Mouse (Mus musculus): ENCODE measurements around the gene Rab12. TPM values are rescaled to one million over a fixed set of nuclear protein-coding genes. Genes with fewer than 3 reads are reported as not detected.
A peak's percentile ranks its signal among the peaks of the same experiment; 100 is the strongest.

Gene Rab12
- polyA plus RNA-seq, 1 experiment from 2014 or later = 49.7 TPM

DNA sequence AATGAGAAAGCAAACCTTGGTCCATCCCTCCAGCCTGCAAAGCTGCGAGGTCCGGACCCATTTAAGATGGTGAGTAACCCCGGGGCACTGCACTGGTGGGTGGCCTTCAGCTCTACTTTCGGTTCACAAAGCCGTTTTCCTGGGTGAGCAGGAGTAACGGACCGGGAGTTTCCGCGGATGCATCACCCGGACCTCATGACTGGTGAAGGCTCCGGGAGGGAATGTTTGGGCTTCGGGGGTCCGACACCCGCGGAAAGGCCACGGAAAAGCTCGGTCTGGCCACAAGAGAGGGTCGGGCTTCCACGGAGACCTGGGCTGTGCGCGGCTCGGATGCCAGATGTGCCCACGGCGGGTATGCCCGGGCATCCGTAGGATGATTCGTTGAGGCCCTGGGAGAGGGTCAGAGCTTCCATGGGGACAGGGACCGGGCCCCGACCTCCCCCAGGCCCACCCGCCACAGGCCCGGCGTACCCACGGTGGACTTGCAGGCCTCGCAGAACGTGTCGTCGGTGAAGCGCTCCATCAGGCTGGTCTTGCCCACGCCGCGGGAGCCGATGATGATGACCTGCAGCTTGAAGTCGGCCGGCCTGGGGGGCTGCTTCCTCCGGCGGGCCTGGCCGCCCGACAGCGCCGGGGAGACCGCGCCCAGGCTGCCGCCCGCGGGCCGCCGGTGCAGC is 514 bp downstream of the Rab12 start:
- Histone ChIP-seq H3K4me2 (replicated peaks) (peak overlapping the region; percentile 89), H3K4me3 (replicated peaks) (peak overlapping the region; percentile 99), H3K27ac (replicated peaks) (0 out of 2 replicates have a peak overlapping the region, but pooled peaks have one; percentile 44), H3K9ac (peak overlapping the region; percentile 98), H3K36me3 (0 out of 2 replicates have a peak, but pooled peaks cover 3% of the 10 kb centered on the region), H3K27me3 (no peaks in the 10 kb centered on the region), H3K9me3 (replicated peaks) (no peaks in the 10 kb centered on the region), H3K4me1 (peaks cover 27% of the 10 kb centered on the region)
- ATAC-seq (ENCODE audit: insufficient number of reproducible peaks, low FRiP score, low TSS enrichment, low read depth) = peak; percentile 36; the same call in 1 of the 2 replicates
- under 1% methylated on average over 57 of the region's 57 CpGs for WGBS

DNA sequence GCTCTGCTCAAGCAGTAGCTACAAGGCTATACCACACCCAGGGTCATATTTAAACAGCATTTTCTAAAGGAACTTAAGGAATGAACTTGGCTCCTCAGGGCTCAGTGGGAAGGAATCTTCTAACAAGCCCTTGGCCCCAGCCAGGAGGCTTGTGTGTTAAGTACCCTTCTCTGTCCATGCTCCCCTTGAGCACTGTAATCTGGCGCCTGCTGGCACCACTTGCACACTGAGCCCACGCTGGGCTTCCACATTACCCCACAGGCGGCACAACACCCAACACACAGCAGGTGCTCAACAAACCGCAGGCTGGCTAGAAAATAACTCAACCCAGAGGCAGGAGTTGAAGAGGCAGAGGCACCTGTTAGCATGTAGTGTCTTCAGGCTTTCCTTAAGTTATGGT is 2.6 kb downstream of the Rab12 start:
- Histone ChIP-seq H3K4me2 (replicated peaks) (no peak overlapping the region), H3K4me1 (peaks cover 27% of the 10 kb centered on the region), H3K27ac (replicated peaks) (no peak overlapping the region), H3K4me3 (replicated peaks) (no peak overlapping the region), H3K27me3 (no peaks in the 10 kb centered on the region), H3K9ac (no peak overlapping the region), H3K36me3 (peaks cover 7% of the 10 kb centered on the region; the same call in 1 of the 2 replicates), H3K9me3 (replicated peaks) (no peaks in the 10 kb centered on the region)
- no peak for ATAC-seq (ENCODE audit: insufficient number of reproducible peaks, low FRiP score, low TSS enrichment, low read depth)
- 81% methylated on average over 4 of the region's 4 CpGs for WGBS

DNA sequence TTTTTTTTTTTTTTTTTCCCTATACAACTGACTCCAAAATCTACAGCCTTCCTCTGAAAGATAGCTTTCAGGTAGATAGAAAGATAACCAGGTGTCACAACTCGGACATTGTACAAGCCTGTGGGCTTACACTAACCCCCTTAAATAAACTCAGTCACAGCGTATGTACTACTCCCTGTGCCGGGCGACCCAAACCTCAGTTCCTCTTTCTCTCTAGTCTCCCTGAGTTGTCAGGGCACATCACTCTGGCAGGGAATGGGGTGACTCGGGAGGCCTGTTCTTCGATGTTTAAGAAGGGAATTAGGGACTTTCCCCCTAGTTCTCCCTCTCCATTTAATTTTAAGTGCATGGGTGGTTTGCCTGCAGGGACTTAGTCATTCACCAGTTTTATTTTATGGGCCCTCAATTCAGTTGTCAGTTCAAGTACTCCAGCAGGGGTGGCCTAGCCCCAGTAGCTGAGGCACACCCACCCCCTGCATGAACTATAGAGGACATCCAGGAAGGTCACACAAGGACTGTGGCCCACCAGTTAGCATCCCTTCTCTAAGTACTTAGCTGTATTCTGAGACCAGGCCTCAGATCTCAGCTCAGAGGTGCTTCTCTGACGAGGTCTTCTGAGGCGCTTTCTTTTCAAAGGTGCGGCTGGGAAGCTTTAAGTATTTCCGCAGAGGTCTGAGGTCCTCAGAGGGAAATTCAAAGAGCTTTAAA is 5.1 kb downstream of the Rab12 start:
- Histone ChIP-seq H3K9ac (no peak overlapping the region), H3K4me3 (replicated peaks) (no peak overlapping the region), H3K27me3 (no peaks in the 10 kb centered on the region), H3K36me3 (peaks cover 7% of the 10 kb centered on the region; the same call in 1 of the 2 replicates), H3K4me1 (peaks cover 35% of the 10 kb centered on the region), H3K4me2 (replicated peaks) (no peak overlapping the region), H3K27ac (replicated peaks) (no peak overlapping the region), H3K9me3 (replicated peaks) (no peaks in the 10 kb centered on the region)
- no peak for ATAC-seq (ENCODE audit: insufficient number of reproducible peaks, low FRiP score, low TSS enrichment, low read depth)
- WGBS = 84% methylated on average over 10 of the region's 10 CpGs

DNA sequence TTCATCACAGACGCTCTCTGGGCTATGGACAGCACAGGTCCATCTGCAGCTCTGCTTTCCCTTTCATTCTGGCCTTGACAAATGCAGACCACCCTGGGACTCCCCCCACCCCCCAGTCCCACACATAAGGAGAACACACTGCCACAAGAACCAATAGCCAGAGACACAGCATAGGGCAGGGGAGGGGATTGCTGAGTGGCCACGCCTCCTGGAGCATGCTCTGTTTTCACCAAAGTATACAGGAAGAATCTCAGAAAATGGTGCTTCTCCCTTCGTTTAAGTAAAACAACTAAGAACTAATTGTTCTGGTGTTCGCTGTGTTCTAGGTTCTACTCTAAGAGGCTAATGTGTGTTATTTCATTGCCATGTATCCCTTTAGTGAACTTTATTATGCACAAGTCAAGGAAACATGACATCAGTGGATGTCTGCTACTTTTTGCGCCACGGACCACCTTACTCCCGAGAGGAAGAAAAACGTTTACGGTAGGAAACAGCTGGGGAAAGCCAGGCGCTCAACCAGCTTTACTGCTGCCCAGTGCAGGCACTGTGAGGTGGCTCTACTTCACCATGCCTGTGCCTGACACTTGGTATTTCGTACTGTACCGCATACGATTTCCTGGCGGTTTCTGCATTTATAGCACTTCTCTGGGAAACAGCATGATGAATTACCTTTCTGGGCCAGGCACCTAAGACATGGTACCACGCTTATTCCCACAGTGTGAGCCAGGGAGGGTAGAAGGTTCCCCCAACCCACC is 7.2 kb downstream of the Rab12 start:
- Histone ChIP-seq H3K4me2 (replicated peaks) (no peak overlapping the region), H3K27me3 (no peaks in the 10 kb centered on the region), H3K36me3 (peaks cover 13% of the 10 kb centered on the region; the same call in 1 of the 2 replicates), H3K27ac (replicated peaks) (no peak overlapping the region), H3K9me3 (replicated peaks) (no peaks in the 10 kb centered on the region), H3K9ac (no peak overlapping the region), H3K4me3 (replicated peaks) (no peak overlapping the region), H3K4me1 (peaks cover 24% of the 10 kb centered on the region)
- WGBS = 78% methylated on average over 15 of the region's 15 CpGs
- no peak for ATAC-seq (ENCODE audit: insufficient number of reproducible peaks, low FRiP score, low TSS enrichment, low read depth)

DNA sequence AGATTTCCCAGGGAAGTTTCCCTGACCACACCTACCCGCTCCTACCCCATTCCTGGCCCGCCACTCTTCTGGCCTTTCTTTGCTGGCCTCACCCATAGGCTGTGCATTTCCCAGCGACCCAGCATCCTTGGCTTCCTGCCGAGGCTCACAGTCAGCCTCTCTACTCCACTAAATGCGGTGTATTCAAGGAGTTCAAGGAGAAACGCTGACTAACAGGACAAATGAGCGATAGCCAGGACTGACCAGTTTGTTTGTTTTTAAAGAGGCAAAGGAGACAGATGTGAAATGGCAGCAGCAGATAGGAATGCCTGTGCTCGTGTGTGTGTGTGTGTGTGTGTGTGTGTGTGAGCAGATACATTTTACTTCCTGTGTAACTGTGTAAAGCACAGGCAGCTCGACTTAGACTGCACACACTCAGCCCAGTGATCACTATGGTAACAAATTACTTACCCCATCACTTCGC is 9.3 kb downstream of the Rab12 start:
- Histone ChIP-seq H3K36me3 (peaks cover 22% of the 10 kb centered on the region), H3K4me2 (replicated peaks) (no peak overlapping the region), H3K9me3 (replicated peaks) (no peaks in the 10 kb centered on the region), H3K4me1 (peaks cover 16% of the 10 kb centered on the region), H3K4me3 (replicated peaks) (no peak overlapping the region), H3K9ac (no peak overlapping the region), H3K27me3 (no peaks in the 10 kb centered on the region), H3K27ac (replicated peaks) (no peak overlapping the region)
- no peak for ATAC-seq (ENCODE audit: insufficient number of reproducible peaks, low FRiP score, low TSS enrichment, low read depth)
- 57% methylated on average over 10 of the region's 10 CpGs for WGBS

DNA sequence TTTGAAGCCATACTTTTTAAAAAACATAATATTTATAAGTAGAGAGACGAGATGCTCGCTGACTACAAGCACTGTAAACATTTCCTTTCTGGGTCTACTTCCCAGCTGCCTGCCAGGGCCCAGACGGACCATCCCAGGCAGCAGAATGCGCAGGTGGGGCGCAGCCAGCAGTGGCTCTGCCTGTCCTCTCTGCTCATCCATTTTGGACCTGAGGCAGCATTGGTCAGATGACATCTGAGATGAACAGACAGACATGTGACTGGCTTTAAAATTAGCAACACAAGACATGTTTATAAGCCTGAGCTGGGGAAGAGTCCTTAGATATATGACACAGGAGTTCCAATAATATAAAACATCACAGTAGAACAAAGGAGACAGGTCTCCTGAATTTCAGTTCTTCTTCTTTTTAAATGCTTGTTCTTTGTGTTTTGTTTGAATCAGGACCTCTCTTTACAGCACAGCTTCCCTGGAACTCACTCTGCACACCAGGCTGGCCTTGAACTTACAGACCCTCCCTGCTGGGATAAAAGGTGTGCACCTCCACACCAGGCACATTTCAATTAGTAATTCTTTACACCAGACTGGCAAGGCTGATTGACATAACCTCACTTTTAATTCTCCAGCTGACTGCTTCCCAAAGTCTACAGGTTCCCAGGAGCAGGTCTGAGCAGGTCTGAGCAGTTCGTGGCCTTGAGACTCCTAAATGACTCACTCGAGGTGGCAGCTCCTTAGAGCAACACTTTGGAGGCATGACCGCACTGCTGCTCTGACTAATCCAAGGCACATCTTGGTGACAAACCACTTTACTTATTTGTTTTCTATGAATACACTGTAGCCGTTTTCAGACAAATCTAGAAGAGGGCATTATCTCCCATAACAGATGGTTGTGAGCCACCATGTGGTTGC is 12.2 kb downstream of the Rab12 start:
- Histone ChIP-seq H3K4me1 (peaks cover 15% of the 10 kb centered on the region), H3K27me3 (no peaks in the 10 kb centered on the region), H3K4me2 (replicated peaks) (no peak overlapping the region), H3K4me3 (replicated peaks) (no peak overlapping the region), H3K9ac (no peak overlapping the region), H3K9me3 (replicated peaks) (no peaks in the 10 kb centered on the region), H3K27ac (replicated peaks) (no peak overlapping the region), H3K36me3 (peaks cover 34% of the 10 kb centered on the region)
- WGBS = 78% methylated on average over 9 of the region's 9 CpGs
- no peak for ATAC-seq (ENCODE audit: insufficient number of reproducible peaks, low FRiP score, low TSS enrichment, low read depth)

DNA sequence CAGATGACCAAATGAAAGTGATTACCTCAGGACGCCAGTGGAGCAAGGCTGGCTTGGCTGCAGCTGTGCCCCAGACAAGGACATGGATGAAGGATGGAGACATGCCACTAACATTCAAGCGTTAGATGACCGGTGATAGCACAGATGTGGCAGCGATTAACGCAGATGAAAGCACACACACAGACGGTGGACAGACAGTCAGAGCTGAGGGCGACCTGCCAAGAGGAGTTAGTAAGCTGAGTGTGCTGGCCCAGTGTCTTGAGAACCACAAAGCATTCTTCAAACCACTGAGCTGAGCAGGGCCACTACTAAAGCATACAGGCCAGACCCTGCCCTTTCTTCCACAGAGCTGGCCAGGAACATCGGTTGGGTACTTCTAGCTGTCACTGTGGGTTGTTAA is 14.6 kb downstream of the Rab12 start:
- no peak overlapping the region for H3K4me2 ChIP-seq (replicated peaks)
- no peaks in the 10 kb centered on the region for H3K9me3 ChIP-seq (replicated peaks)
- no peak overlapping the region for H3K4me3 ChIP-seq (replicated peaks)
- 0 out of 2 replicates have a peak, but pooled peaks cover 5% of the 10 kb centered on the region for H3K4me1 ChIP-seq
- H3K36me3 ChIP-seq = peaks cover 50% of the 10 kb centered on the region
- ATAC-seq (ENCODE audit: insufficient number of reproducible peaks, low FRiP score, low TSS enrichment, low read depth) = no peak
- no peak overlapping the region for H3K27ac ChIP-seq (replicated peaks)
- H3K9ac ChIP-seq = no peak overlapping the region
- H3K27me3 ChIP-seq = no peaks in the 10 kb centered on the region
- 89% methylated on average over 8 of the region's 8 CpGs for WGBS

DNA sequence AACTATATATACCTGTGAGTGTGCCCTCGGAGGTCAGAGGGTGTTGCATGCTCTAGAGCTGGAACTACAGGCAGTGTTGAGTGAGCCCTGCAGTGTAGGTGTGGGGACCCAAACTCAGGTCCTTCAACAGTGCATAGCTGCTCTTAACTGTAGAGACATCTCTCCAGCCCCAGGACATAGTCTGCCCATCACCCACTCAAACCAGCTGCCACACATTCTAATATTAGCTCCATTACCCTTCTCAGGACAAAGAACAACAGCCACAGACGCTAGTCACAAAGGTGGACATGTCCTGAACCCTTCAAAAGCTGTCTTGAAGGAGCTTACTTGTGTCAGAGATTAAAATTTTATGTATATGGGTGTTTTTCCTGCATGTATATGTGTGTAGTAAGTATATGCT is 15.3 kb downstream of the Rab12 start:
- H3K27ac ChIP-seq (replicated peaks) = no peak overlapping the region
- WGBS = 86% methylated on average over 2 of the region's 2 CpGs

DNA sequence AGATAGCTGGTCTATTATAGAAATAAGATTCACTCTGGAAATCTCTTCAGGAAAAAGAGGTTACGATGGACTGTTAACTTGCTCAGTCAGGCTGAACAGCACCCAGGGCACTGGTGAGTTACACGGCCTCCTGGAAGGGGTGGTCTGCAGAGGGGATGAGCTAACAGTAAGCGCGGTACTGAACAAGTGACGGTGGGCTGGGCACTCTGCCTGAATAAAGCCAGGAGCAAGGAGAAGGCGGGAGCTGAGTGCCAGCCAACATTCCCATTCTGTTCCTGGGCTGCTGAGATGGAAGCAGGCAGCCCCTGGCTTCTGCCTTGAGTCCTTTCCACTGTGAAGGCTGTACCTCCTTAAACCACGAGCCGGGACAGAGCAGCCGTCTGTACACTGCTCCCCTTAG is 16.1 kb downstream of the Rab12 start:
- no peaks in the 10 kb centered on the region for H3K9me3 ChIP-seq (replicated peaks)
- no peak overlapping the region for H3K4me2 ChIP-seq (replicated peaks)
- H3K9ac ChIP-seq = no peak overlapping the region
- 0 out of 2 replicates have a peak, but pooled peaks cover 4% of the 10 kb centered on the region for H3K4me1 ChIP-seq
- ATAC-seq (ENCODE audit: insufficient number of reproducible peaks, low FRiP score, low TSS enrichment, low read depth) = no peak
- H3K36me3 ChIP-seq = peaks cover 56% of the 10 kb centered on the region
- H3K27ac ChIP-seq (replicated peaks) = no peak overlapping the region
- H3K4me3 ChIP-seq (replicated peaks) = no peak overlapping the region
- WGBS = 84% methylated on average over 9 of the region's 9 CpGs
- no peaks in the 10 kb centered on the region for H3K27me3 ChIP-seq

More for the DNA sequence above, 15.3 kb downstream of the Rab12 start:
- Histone ChIP-seq H3K9me3 (replicated peaks) (no peaks in the 10 kb centered on the region), H3K4me2 (replicated peaks) (no peak overlapping the region), H3K9ac (no peak overlapping the region), H3K4me1 (0 out of 2 replicates have a peak, but pooled peaks cover 4% of the 10 kb centered on the region), H3K4me3 (replicated peaks) (no peak overlapping the region), H3K27me3 (no peaks in the 10 kb centered on the region), H3K36me3 (peaks cover 56% of the 10 kb centered on the region)
- ATAC-seq (ENCODE audit: insufficient number of reproducible peaks, low FRiP score, low TSS enrichment, low read depth) = no peak

DNA sequence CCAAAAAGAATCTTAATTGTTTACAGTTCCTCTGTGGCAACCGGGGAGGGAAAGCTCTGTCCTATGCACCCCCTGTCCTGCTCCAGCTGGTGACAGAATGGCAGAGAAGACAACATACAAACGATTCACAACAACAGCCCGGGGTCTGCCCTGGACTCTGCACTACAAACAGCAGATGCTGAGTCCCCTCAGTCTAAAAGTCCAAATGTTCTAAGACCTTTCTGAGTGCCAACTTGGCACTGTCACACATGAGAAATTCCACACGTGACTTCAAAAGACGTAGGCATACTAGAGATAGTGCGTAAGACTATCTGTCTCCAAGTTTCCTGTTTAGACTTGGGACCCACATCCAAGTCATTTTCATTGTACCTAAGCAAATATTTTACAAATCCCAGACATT is 16.7 kb downstream of the Rab12 start:
- Histone ChIP-seq H3K9me3 (replicated peaks) (no peaks in the 10 kb centered on the region), H3K36me3 (peaks cover 55% of the 10 kb centered on the region)

More for the DNA sequence above, 16.7 kb downstream of the Rab12 start:
- WGBS = 76% methylated on average over 6 of the region's 6 CpGs
- H3K4me2 ChIP-seq (replicated peaks) = no peak overlapping the region
- H3K4me1 ChIP-seq = 0 out of 2 replicates have a peak, but pooled peaks cover 4% of the 10 kb centered on the region
- ATAC-seq (ENCODE audit: insufficient number of reproducible peaks, low FRiP score, low TSS enrichment, low read depth) = no peak
- H3K27me3 ChIP-seq = no peaks in the 10 kb centered on the region
- H3K27ac ChIP-seq (replicated peaks) = no peak overlapping the region
- H3K9ac ChIP-seq = no peak overlapping the region
- no peak overlapping the region for H3K4me3 ChIP-seq (replicated peaks)
